Mouse (Mus musculus) urinary bladder, postnatal 36 days (tissue): ENCODE results near the gene Amfr.

Experiments used
- DNase-seq, 2 experiments: peaks; one replicate each; pipeline ENCODE4 v3.0.0; 2022; ENCODE audit warnings: low spot score in 2 of 2, mixed read lengths in 1 of 2

Amfr gene

GRCm38 (mm10) chr8:94012013-94012951 is at the start of gene Amfr:
Gene Amfr, minus strand, starts transcription at chr8:94012842.
- DNase-seq = peak; percentile 54 to 56

GRCm38 (mm10) chr8:94057157-94057854 is 44.7 kb upstream of the Amfr start:
- DNase-seq = peak; percentile 20 to 31

- DNase-seq = no peak
Observed at GRCm38 (mm10) chr8:94052696-94053095, 40.1 kb upstream of the Amfr start.

GRCm38 (mm10) chr8:94047845-94048244 is 35.2 kb upstream of the Amfr start:
- DNase-seq = no peak

GRCm38 (mm10) chr8:94037806-94038205 is 25.2 kb upstream of the Amfr start:
- DNase-seq = no peak

GRCm38 (mm10) chr8:94036944-94037524 is 24.4 kb upstream of the Amfr start, which contains the start of the genes Nudt21 and Ogfod1:
Gene Nudt21, minus strand, starts transcription at chr8:94037031.
Gene Ogfod1, plus strand, starts transcription at chr8:94037198.
- DNase-seq = peak; percentile 90 to 92

GRCm38 (mm10) chr8:94036541-94036940 is 23.9 kb upstream of the Amfr start:
- peak; percentile 42 to 47 for DNase-seq

- DNase-seq = no peak
Observed at GRCm38 (mm10) chr8:94035200-94035599, 22.6 kb upstream of the Amfr start.

GRCm38 (mm10) chr8:94033601-94034000 is 21.0 kb upstream of the Amfr start:
- no peak for DNase-seq

GRCm38 (mm10) chr8:94029701-94030100 is 17.1 kb upstream of the Amfr start:
- no peak for DNase-seq

- DNase-seq = no peak
Observed at GRCm38 (mm10) chr8:94023916-94024315, 11.3 kb upstream of the Amfr start.

GRCm38 (mm10) chr8:94013026-94013612 is 477 bp upstream of the Amfr start:
- DNase-seq = no peak

GRCm38 (mm10) chr8:94011076-94012012 is 1.3 kb downstream of the Amfr start:
- no peak for DNase-seq

- no peak for DNase-seq
Observed at GRCm38 (mm10) chr8:94010101-94010705, 2.4 kb downstream of the Amfr start.

- DNase-seq = no peak
Observed at GRCm38 (mm10) chr8:94009243-94009845, 3.3 kb downstream of the Amfr start.

GRCm38 (mm10) chr8:94004139-94004538 is 8.5 kb downstream of the Amfr start:
- DNase-seq = no peak

- no peak for DNase-seq
Observed at GRCm38 (mm10) chr8:93998961-93999360, 13.7 kb downstream of the Amfr start.

- DNase-seq = no peak
Observed at GRCm38 (mm10) chr8:93989739-93990138, 22.9 kb downstream of the Amfr start.

GRCm38 (mm10) chr8:93984731-93985130 is 27.9 kb downstream of the Amfr start:
- no peak for DNase-seq

GRCm38 (mm10) chr8:93983827-93984226 is 28.8 kb downstream of the Amfr start:
- no peak for DNase-seq
